Mouse (Mus musculus) layer of hippocampus, adult 9-10 months (tissue): ENCODE results near the gene Olfr802.

ENCODE experiments used
- DNase-seq: peaks from one replicate; pipeline ENCODE4 v3.0.0; 2022; ENCODE audit warnings: low spot score

The Olfr802 gene

DNA sequence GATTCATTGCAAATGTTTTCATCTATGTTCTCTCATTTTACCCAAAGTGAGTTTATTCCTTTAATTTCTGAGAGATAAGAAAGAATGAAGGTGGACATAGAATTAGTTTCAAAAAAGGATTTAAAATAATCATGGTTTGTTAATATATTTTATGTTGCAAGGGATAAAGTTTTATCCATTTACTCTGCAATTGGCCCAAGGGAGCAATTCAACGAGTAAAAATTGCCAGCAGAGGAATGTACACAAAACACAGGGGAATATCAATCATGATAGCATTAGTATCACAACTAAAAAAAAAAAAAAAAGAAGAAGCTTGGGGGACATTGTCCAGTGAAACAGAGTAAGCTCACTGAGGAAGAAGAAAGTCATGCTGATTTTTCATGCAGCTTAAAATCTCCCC, at the start of gene Olfr802:
Gene Olfr802 (minus strand): TSS at position 101 of the 400 bp plus-strand sequence.
- DNase-seq = no peak

GRCm38 (mm10) chr10:129729275-129729674, 41.3 kb upstream of the Olfr802 start, which contains the start of gene Olfr805:
Gene Olfr805, minus strand, starts transcription at chr10:129729375.
- no peak for DNase-seq

DNA sequence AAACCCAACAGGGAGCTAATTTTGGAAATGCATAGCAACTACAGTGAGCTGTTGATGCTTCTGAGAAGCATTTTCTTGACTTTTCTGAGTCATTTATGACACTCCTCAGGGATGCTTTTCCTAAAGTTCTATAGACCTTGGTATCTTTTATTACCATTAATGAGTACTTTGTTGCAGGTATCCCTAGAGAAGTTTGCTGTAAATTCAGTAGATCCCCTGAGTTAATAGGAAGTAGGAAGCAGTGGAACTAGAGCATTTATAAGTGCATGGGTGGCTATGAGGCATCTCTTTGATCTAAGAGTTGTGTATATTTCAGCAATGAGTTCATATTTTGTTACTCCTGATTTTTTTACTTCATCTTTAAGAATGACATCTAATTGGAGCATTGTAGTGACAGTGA, 14.9 kb upstream of the Olfr802 start, which contains the start of gene Olfr804:
Gene Olfr804 (plus strand): TSS at position 301 of the 400 bp plus-strand sequence.
- no peak for DNase-seq

GRCm38 (mm10) chr10:129694186-129694585, 6.2 kb upstream of the Olfr802 start, which contains the start of gene Olfr803:
Gene Olfr803, minus strand, starts transcription at chr10:129694286.
- DNase-seq = no peak

DNA sequence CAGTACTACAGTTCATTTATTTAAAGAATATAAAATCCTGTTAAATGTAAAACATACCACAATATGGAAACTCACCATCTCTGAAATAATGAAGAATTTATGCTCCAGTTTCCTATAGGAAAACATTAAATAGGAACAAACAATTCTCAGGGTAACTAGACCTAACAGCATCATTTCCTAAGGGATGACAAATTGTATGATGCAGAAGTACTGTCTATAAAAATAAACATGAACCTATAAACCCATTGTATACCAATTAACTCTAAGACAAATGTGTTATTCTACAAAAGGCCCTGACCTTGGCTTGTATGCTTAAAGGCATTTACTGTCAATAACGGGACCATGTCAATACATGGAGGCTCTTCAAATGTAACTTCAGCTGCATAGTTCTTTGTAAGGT, 14.2 kb downstream of the Olfr802 start, which contains the start of gene Olfr801:
Gene Olfr801 (minus strand): TSS at position 101 of the 400 bp plus-strand sequence.
- DNase-seq = no peak

DNA sequence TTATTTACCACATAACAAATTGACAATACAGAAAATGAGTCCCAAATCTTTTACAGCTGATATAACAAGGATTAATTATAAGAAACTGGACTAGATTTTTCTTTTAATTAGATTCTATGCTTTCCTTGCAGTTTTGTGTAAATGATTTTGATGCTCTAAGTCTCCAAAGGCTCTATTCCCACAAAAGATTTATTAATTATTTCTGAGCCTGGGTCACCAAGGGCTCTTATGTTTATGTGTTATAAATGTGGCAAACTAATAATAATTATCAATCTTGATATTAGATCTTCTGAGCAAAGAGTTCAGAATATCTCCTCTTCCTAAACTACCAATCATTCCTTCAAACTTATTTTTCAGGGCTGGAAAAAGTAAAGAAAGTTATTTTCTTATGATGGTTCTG, 30.6 kb downstream of the Olfr802 start, which contains the start of gene Olfr800:
Gene Olfr800 (plus strand): TSS at position 301 of the 400 bp plus-strand sequence.
- no peak for DNase-seq

DNA sequence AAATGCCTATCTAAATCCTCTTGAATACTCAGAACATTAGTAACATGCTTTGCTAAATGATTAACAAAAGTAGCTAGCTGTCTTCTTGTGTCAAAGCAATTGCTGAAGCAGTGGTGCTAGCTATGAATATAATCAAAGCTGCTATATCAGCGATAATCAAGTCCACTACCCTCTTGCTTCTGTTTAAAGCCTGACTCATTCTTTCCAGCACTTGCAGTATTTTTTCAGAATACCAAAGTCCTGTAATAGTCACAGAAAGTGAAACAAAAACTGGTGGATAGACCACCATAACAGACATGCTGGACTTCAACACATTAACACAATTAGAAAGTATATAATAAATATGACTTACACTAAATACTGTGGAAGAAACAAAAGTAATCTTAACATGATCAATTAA, 36.2 kb downstream of the Olfr802 start:
- DNase-seq = no peak

DNA sequence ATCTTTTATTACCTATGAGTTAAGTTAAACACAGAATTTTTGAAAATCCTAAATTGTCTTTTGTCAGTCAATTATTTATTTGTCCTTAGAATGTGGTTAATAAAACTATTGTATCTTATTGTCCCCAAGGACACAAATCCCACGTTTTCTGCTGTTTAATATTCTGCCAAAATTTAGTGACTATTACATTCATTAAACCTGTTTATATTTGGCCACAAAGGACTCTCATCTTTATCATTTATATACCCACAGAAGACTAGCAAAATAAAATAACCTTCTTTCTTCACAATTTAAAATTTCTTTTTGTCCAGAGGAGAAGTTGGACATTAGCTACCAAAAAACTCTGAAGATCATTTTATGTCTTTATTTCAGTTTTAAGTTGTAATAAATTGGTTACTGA, 50.8 kb downstream of the Olfr802 start, which contains the start of gene Olfr799:
Gene Olfr799 (plus strand): TSS at position 301 of the 400 bp plus-strand sequence.
- no peak for DNase-seq

DNA sequence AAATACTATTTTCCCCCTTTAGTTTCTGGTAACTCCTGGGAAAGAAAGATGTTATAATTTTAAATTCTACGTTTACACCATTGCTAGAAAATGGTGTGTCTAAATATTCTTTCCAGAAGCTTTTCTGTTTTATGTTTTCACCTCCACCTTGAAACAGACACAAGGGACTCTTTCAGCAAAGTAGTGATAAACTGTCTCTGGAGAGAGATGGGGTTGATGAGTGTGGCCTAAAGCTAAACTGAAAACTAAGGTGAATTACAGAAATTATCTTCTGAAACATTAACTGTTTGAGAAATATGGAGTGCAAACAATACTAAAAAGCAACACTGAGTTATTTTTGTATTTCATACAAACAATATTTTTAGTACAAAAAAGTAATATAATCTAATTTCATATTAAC, 60.1 kb downstream of the Olfr802 start, which contains the start of gene Olfr798:
Gene Olfr798 (minus strand): TSS at position 101 of the 400 bp plus-strand sequence.
- DNase-seq = no peak
